Mouse (Mus musculus): ENCODE results near the gene Gm37240.

Gm37240 gene

GRCm38 (mm10) chr3:84622026-84622425 is 1265.3 kb downstream of the Gm37240 start:
- DNase-seq, result no peak

GRCm38 (mm10) chr3:84619725-84620124 is 1267.6 kb downstream of the Gm37240 start:
- no peak for DNase-seq

DNA sequence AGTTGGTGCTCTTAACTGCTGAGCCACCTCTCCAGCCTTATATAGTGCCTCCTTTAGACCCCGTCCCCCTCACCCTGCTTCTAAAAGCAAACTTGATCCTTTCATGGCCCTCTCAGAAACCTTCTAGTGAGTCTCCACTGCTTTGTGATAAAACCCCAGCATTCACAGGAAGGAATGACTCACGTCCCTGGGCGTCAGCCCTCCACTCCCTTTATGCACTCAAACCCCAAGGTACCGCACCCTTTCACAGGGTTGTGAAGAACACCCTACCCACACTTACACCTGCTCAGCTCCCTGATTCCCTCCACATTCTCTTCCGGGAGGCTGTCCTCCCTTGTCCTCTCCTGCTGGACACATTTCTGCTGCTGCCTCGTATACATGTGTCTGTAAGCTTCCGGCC is 1268.3 kb downstream of the Gm37240 start:
- DNase-seq, result no peak

- DNase-seq, result no peak
These were observed 1268.7 kb downstream of the Gm37240 start for GRCm38 (mm10) chr3:84618627-84619026.

DNA sequence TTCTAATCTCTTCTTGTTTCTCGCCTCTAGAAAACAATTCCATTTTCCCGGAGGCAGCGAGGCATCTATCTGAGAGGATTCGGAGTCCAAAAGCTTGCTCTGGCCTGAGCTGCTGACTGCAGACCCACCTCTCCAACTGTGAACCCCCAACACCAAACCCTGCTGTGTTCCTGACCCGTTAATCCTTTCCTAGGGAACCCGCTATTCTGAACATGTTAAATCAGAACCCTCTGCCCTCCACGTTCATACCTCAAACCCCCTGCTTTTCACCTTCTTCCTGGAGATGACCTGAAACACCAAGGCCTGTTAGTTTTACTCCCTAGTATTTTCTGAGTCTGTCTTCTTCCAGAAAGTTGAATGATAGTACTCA is 1271.5 kb downstream of the Gm37240 start:
- no peak for DNase-seq

GRCm38 (mm10) chr3:84615050-84615855 is 1272.1 kb downstream of the Gm37240 start:
- DNase-seq, result peak in 1 of 2 experiments; percentile 8

GRCm38 (mm10) chr3:84610183-84610710 is 1277.1 kb downstream of the Gm37240 start:
- DNase-seq, result no peak

DNA sequence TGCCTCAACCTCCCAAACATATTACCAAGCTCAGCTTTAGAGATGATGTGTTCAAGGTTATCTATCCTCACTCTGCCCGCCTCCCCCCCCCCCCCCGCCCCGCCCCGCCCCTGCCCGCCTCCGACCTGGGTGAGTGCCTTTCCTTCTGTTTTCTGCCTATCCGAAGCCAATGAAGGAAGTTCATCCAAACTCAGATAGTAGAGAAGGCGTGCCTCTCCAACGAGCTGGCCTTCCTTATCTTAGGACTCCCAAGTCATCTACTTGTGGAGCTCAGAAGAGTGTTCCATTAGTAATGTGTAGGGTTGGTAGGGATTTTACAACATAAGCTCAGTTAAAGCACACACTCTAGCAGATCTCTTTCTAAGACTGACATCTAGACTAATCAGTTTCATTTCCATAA is 1284.1 kb downstream of the Gm37240 start:
- DNase-seq, result no peak

DNA sequence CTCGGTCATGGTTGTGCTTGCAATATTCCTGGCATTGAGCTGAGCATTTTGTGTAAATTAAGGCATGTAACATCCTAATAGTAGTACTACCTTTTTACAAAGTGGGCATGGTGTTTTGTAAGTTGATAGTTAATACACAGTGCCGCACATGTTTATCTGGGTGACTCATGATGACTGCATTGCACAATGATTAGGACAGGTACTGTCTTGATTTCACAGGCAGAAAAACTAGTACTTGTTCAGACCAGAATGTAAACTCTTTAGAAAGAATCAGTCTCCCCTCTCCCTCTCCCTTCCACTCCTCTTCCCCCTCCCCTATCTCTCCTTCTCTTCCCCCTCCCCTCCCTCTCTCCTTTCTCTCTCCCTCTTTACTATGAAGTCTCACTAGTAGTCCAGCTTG is 1284.6 kb downstream of the Gm37240 start:
- no peak for DNase-seq

GRCm38 (mm10) chr3:84601870-84602495 is 1285.3 kb downstream of the Gm37240 start:
- no peak for DNase-seq

GRCm38 (mm10) chr3:84598756-84599155 is 1288.6 kb downstream of the Gm37240 start:
- no peak for DNase-seq

GRCm38 (mm10) chr3:84597996-84598734 is 1289.2 kb downstream of the Gm37240 start:
- no peak for DNase-seq

GRCm38 (mm10) chr3:84595677-84596234 is 1291.6 kb downstream of the Gm37240 start:
- no peak for DNase-seq

DNA sequence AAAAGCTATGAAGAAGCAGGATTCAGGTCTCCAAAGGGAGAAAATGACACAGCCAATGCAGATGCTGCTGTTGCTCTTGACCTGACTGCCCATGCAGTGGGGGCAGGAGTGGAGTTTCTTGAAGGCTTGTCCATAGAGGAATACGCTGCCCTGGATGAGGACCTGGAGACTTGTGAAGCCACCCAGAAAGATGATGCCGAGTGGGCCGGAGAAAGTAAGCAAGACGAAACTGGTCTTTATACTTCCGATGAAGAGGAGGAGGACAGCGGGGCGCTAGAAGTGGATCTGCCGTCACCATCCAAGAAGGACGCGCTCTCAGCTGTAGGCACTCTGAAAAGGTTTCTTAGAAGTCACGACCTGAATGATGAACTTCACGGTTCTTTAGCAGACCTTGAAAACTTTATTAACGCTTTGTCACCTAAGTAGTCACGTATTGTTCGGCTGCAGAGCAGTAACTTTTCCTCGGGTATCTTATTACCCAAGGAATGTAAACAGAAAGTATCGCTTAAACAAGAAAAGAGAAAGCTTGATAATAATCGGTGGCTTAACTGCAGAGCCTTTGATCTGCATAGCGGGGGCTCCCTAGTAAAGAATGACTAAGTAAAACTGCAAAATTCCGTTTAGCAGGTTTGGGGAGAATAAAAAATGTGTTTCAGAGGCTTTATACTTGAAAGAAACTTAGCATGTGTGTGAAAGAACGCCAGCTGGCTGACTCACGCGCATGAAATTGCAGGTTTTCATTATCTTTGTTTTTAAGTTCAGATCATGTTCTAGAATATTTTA is 1292.2 kb downstream of the Gm37240 start:
- peak; percentile 10 to 14 for DNase-seq

DNA sequence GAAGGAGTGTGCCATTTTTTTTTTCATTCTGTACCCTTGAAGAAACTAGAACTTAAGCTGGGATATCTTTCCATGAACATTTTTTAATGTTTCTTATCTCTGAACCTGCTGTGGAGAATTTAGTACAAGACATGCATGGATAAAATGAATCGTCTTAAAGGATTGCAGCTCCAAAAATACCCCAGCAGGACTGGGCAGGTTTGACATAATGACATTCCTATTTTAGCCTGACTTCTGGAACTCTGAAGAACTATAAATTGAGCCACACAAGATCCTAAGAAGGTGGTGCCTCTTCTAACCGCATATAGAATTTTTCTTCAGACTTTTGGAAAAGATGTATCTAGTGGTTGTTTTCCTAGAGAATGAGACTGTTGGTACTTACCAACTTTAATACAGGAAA is 1294.0 kb downstream of the Gm37240 start, which contains the start of gene Tigd4:
Gene Tigd4 (plus strand): TSS at position 301 of the 400 bp plus-strand sequence.
- no peak for DNase-seq

- no peak for DNase-seq
These were observed 1300.6 kb downstream of the Gm37240 start for GRCm38 (mm10) chr3:84586736-84587135.

DNA sequence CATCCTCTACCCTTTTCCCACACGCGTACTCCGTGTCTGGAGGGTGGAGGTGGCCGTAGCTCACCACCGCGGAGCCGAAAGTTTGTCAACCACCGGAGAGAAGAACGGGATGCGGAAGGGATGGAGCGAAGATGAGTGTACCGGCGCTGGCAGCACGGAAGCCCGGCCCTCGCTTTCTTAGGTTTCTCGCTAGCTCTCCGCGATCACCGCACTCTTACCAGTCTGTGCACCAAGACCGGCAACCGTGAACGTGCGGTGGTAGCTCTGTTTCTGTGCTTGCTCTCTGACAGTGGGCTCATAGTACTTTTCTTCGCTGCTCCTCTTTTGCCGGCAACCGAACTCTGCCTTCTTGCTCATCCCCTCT is 1304.4 kb downstream of the Gm37240 start:
- no peak for DNase-seq

- DNase-seq, result peak; percentile 94
These were observed 1305.0 kb downstream of the Gm37240 start, which contains the start of gene Arfip1 for GRCm38 (mm10) chr3:84582023-84582912. Gene Arfip1, minus strand, starts transcription at chr3:84582625.

GRCm38 (mm10) chr3:84581696-84582022 is 1305.7 kb downstream of the Gm37240 start:
- no peak for DNase-seq

DNA sequence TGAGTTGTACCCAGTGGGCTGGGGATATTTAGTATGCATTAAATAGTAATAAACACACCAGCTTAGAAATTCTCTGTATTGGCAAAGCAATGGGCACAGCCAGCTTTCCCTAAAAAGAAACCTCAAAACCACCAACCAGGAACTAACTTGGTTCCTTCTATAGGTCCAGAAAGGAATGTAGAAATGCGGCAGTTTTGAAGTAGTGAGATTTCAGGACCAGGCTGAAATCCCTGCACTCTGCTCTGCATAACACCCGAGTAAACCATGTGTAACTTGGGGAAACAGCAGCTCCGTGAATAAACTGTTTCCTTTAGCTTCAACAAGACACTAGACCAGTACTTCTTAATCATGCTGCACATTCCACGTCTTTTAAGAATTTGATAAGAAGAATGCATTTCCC is 1306.6 kb downstream of the Gm37240 start:
- DNase-seq, result no peak

DNA sequence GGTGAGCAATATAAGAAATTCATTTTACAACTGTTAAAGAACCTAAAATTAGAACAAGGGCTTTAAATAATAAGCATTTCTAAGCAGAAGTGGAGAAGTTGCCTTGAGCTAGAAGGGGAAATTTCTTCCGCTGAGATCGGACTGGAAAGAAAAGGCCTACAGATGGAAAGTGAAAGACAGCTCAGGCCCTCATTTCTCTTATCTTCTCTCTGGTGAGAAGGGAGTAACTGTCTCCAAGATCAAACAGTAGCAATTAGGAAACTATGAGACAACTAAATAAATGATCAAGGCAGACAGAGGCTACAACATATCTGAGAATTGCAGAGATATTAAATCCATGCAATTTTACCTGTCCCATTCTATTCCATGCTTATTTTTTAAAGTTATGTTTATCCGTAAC is 1316.8 kb downstream of the Gm37240 start:
- DNase-seq, result no peak

Data from thymus, postnatal 36 days (tissue).